ENCODE assay signal across 9 mouse cellular contexts in genomic region chr4:11889039-11889600, GRCm38 (mm10).
DNase-seq lines count a peak whose midpoint lies in the region; ATAC-seq lines count a peak whose summit lies in the region.
"Had no signal": no experiment of that assay in that cellular context is flagged by ENCODE, and none has a peak within 500 bp of the region (broad histone marks: within the 10 kb centered on the region; RNA-seq: fewer than 3 reads in every experiment).

No protein-coding gene starts in this region.

- H3K36me3 ChIP-seq in forebrain, embryonic 14.5 days (ENCODE audit: control insufficient read depth, insufficient read depth, low read length) = no peaks in the 10 kb centered on the region
- H3K36me3 ChIP-seq in forebrain, embryonic 11.5 days (ENCODE audit: control insufficient read depth, insufficient read depth, low read length) = no peaks in the 10 kb centered on the region
- no peaks in the 10 kb centered on the region for H3K36me3 ChIP-seq in midbrain, embryonic 16.5 days (ENCODE audit: control insufficient read depth, insufficient read depth, low read length)
- no peaks in the 10 kb centered on the region for H3K36me3 ChIP-seq in midbrain, embryonic 13.5 days
- H3K36me3 ChIP-seq: limb, embryonic 12.5 days had no signal

- peaks cover 4% of the 10 kb centered on the region for H3K4me1 ChIP-seq in forebrain, embryonic 14.5 days (ENCODE audit: control insufficient read depth, insufficient read depth, low read length)
- peaks cover 2% of the 10 kb centered on the region; the same call in 1 of the 2 replicates for H3K4me1 ChIP-seq in forebrain, embryonic 11.5 days (replicated peaks; ENCODE audit: control insufficient read depth, insufficient read depth, low read length)
- H3K4me1 ChIP-seq in midbrain, embryonic 16.5 days (ENCODE audit: control insufficient read depth, insufficient read depth, low read length) = no peaks in the 10 kb centered on the region; the same call in 1 of the 2 replicates
- peaks cover 9% of the 10 kb centered on the region; the same call in 1 of the 2 replicates for H3K4me1 ChIP-seq in midbrain, embryonic 13.5 days (replicated peaks)

- no peak overlapping the region for H3K4me2 ChIP-seq in forebrain, embryonic 14.5 days (ENCODE audit: low read length)
- H3K4me2 ChIP-seq in forebrain, embryonic 11.5 days (ENCODE audit: low read depth, low read length, severe bottlenecking) = no peak overlapping the region
- H3K4me2 ChIP-seq in midbrain, embryonic 16.5 days (ENCODE audit: low read length) = no peak overlapping the region
- H3K4me2 ChIP-seq in midbrain, embryonic 13.5 days (replicated peaks) = no peak overlapping the region
- H3K4me2 ChIP-seq: limb, embryonic 12.5 days had no signal

- H3K9ac ChIP-seq in forebrain, embryonic 14.5 days (ENCODE audit: low read length) = no peak overlapping the region
- H3K9ac ChIP-seq in forebrain, embryonic 11.5 days (ENCODE audit: low read length) = no peak overlapping the region
- no peak overlapping the region for H3K9ac ChIP-seq in midbrain, embryonic 16.5 days (ENCODE audit: low read depth, low read length)
- H3K9ac ChIP-seq in midbrain, embryonic 13.5 days (replicated peaks) = no peak overlapping the region
- H3K9ac ChIP-seq: limb, embryonic 12.5 days had no signal

- H3K27ac ChIP-seq in forebrain, embryonic 14.5 days (ENCODE audit: low read depth, low read length) = no peak overlapping the region
- no peak overlapping the region for H3K27ac ChIP-seq in forebrain, embryonic 11.5 days (ENCODE audit: low read depth, low read length)
- H3K27ac ChIP-seq in midbrain, embryonic 16.5 days (ENCODE audit: low read length) = no peak overlapping the region
- no peak overlapping the region for H3K27ac ChIP-seq in midbrain, embryonic 13.5 days
- H3K27ac ChIP-seq: limb, embryonic 12.5 days had no signal

- H3K4me3 ChIP-seq in forebrain, embryonic 14.5 days (ENCODE audit: low read depth, low read length) = no peak overlapping the region
- no peak overlapping the region for H3K4me3 ChIP-seq in forebrain, embryonic 11.5 days (ENCODE audit: low read depth, low read length)
- no peak overlapping the region for H3K4me3 ChIP-seq in midbrain, embryonic 16.5 days (ENCODE audit: low read depth, low read length)
- H3K4me3 ChIP-seq in midbrain, embryonic 13.5 days (replicated peaks) = no peak overlapping the region
- H3K4me3 ChIP-seq: limb, embryonic 12.5 days had no signal

- H3K9me3 ChIP-seq in forebrain, embryonic 14.5 days (replicated peaks; ENCODE audit: control insufficient read depth, low read length) = no peaks in the 10 kb centered on the region
- no peaks in the 10 kb centered on the region for H3K9me3 ChIP-seq in forebrain, embryonic 11.5 days (ENCODE audit: control insufficient read depth, low read length)
- no peaks in the 10 kb centered on the region for H3K9me3 ChIP-seq in midbrain, embryonic 16.5 days (replicated peaks; ENCODE audit: control insufficient read depth, low read length, poor library complexity, severe bottlenecking)
- no peaks in the 10 kb centered on the region for H3K9me3 ChIP-seq in midbrain, embryonic 13.5 days
- H3K9me3 ChIP-seq: limb, embryonic 12.5 days had no signal

- peak; percentile 57; the same call in 1 of the 2 replicates for ATAC-seq in forebrain, embryonic 14.5 days
- no peak for ATAC-seq in forebrain, embryonic 11.5 days (replicated peaks; ENCODE audit: low FRiP score)
- peak; percentile 50; the same call in 1 of the 2 replicates for ATAC-seq in midbrain, embryonic 16.5 days
- no peak for ATAC-seq in midbrain, embryonic 13.5 days

- peak; percentile 74 for DNase-seq in forebrain, embryonic 14.5 days (ENCODE audit: low spot score)
- DNase-seq in forebrain, embryonic 11.5 days (ENCODE audit: low spot score) = no peak
- DNase-seq in layer of hippocampus, adult 9-10 months (ENCODE audit: low spot score) = peak; percentile 31
- DNase-seq in right cerebral cortex, postnatal 25 days = peak; percentile 12
- no peak for DNase-seq in retina, postnatal 1 day
- DNase-seq in thymus, postnatal 25 days = no peak

- H3K27me3 ChIP-seq in forebrain, embryonic 14.5 days (replicated peaks; ENCODE audit: control insufficient read depth, insufficient read depth, low read length) = no peaks in the 10 kb centered on the region
- no peaks in the 10 kb centered on the region for H3K27me3 ChIP-seq in forebrain, embryonic 11.5 days (ENCODE audit: control insufficient read depth, insufficient read depth, low read length)
- no peaks in the 10 kb centered on the region for H3K27me3 ChIP-seq in midbrain, embryonic 16.5 days (ENCODE audit: control insufficient read depth, insufficient read depth, low read depth, low read length)
- no peaks in the 10 kb centered on the region for H3K27me3 ChIP-seq in midbrain, embryonic 13.5 days
- H3K27me3 ChIP-seq: limb, embryonic 12.5 days had no signal

- WGBS in forebrain, embryonic 14.5 days = 60% methylated on average over 6 of the region's 6 CpGs
- 91% methylated on average over 6 of the region's 6 CpGs for WGBS in forebrain, embryonic 11.5 days
- WGBS in midbrain, embryonic 16.5 days = 69% methylated on average over 6 of the region's 6 CpGs
- 80% methylated on average over 6 of the region's 6 CpGs for WGBS in midbrain, embryonic 13.5 days

Comparison
In these comparisons a context has a peak if more than half of its experiments do, and no peak if none do; other contexts are left out.
1. ATAC-seq: peak in forebrain, embryonic 14.5 days (single experiment) and midbrain, embryonic 16.5 days (single experiment); none in forebrain, embryonic 11.5 days (single experiment) and midbrain, embryonic 13.5 days (single experiment).
2. DNase-seq: peak in forebrain, embryonic 14.5 days (single experiment), layer of hippocampus, adult 9-10 months (single experiment) and right cerebral cortex, postnatal 25 days (single experiment); none in forebrain, embryonic 11.5 days (single experiment), retina, postnatal 1 day (single experiment) and thymus, postnatal 25 days (single experiment).